Mouse (Mus musculus) layer of hippocampus, adult 2 months (tissue): Measurements from ENCODE around the gene Casq1. TPM values are rescaled to one million over a fixed set of nuclear protein-coding genes. Genes with fewer than 3 reads are reported as not detected.
A peak's percentile ranks its signal among the peaks of the same experiment; 100 is the strongest.

ENCODE experiments used
- DNase-seq, 2 experiments: peaks; one replicate each; pipeline ENCODE4 v3.0.0; 2022; ENCODE audit warnings: low spot score in 2 of 2
- H3K27ac ChIP-seq: fragments of 200-600 bp; 2 replicates; pipeline ENCODE4 v1.8.1; 2022
- H3K4me3 ChIP-seq: fragments of 200-600 bp; 2 replicates; pipeline ENCODE4 v1.8.1; 2022; ENCODE audit warnings: mild to moderate bottlenecking
- CTCF ChIP-seq: fragments of 200-600 bp; conservative IDR thresholded peaks from 2 replicates; pipeline ENCODE4 v1.8.1; 2022; ENCODE audit warnings: antibody characterized with exemption, mild to moderate bottlenecking, moderate library complexity
- total RNA-seq, 2 experiments: library from RNA; stranded (reverse); gene quantifications; 2 replicates each; pipeline ENCODE4 v1.2.3; 2021

Gene Casq1
- total RNA-seq, 2 experiments from 2014 or later: 0.37 to 0.51 TPM

DNA sequence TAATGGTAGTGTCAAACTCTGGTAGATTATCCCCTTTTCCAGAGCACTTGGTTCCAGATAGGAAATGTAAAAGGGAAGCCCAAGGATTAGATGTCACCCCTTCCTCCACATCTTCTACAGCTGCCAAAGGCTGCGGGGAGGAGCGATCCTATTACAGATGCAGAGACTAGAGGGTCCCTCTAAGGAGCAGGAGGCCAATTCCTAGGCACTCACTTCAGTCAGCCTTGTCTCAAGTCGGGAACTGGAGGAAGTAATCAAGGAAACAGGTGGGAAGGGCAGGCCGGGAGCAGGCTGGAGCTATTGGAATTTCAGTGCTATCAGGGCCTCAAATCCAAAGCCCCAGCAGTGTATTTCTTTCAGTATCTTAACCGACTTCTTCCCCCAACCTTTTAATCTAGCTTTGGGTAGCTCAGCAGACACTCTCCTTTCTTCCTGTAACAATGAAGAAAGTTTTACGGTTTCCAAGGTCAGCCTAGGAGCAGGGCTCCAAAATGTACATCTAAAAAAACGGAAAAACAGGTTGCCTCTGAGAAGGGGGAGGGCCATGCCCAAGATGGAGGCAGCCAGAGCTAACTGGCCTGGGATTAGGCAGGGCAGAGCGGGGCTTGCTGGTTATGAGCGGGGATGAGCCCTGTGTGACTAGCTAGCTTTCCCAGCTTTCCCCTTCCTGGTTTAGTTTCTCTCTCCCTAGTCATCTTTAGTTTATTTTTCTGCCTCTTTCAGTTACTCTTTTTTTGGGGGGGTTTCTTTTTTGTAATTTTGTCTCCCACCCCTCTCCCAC, 15.4 kb downstream of the Casq1 start:
- no peak for DNase-seq
- TF ChIP-seq CTCF: no peak
- H3K4me3 ChIP-seq: peak overlapping the region; percentile 98
- H3K27ac ChIP-seq: peak overlapping the region; percentile 95

DNA sequence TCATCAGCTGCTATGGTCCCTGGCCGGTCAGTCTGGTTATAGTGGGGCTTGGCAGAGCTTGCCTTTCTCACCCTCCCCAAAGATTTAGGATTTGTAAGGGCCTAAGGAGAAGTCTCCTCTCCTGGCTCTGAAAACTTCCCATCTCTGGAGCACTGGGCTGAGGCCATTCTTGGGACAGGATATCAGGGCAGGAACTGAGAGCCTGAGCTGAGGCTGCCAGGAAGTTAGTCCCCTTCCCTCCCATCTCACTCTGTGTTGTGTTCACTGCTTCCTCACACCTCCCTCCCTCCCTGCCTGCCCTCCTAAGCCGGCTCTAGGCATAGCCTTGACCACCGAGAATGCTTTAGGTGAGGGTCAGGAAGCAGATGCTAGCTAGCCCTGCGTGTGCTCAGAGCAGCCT, 16.1 kb downstream of the Casq1 start:
- DNase-seq: peak in 1 of 2 experiments; percentile 11
- TF ChIP-seq CTCF: no peak
- peak overlapping the region; percentile 95 for H3K27ac ChIP-seq
- peak overlapping the region; percentile 98 for H3K4me3 ChIP-seq

DNA sequence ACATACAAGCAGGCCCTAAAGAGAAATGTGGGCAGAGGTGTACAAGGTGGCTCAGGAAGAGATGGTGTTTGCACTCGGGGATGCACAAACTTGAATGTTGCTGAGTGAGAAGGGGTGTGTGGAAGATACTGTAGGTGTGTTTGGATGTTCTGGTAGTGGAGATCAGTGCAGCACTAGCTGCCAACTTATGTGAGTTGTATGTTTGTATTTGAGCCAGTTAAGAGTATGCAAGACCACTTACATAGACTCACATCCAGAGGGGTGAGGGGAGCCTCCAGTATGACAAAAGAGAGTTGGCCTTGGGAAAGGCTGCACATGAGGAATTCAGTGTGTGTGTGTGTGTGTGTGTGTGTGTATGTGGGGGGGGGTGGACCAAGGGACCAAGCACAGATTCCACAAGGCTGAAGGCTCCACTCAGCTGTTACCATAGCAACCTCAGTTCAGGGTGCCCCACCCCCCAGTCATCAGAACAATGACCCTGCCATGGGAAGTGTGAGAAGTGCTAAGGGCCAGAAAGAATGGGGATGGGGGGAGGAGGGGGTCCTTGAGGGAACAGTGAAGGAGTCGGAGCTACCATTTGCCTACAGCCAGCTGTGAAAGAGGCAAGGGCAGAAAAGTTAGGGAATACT, 16.7 kb downstream of the Casq1 start:
- TF ChIP-seq CTCF: no peak
- peak in 1 of 2 experiments; percentile 15 for DNase-seq

DNA sequence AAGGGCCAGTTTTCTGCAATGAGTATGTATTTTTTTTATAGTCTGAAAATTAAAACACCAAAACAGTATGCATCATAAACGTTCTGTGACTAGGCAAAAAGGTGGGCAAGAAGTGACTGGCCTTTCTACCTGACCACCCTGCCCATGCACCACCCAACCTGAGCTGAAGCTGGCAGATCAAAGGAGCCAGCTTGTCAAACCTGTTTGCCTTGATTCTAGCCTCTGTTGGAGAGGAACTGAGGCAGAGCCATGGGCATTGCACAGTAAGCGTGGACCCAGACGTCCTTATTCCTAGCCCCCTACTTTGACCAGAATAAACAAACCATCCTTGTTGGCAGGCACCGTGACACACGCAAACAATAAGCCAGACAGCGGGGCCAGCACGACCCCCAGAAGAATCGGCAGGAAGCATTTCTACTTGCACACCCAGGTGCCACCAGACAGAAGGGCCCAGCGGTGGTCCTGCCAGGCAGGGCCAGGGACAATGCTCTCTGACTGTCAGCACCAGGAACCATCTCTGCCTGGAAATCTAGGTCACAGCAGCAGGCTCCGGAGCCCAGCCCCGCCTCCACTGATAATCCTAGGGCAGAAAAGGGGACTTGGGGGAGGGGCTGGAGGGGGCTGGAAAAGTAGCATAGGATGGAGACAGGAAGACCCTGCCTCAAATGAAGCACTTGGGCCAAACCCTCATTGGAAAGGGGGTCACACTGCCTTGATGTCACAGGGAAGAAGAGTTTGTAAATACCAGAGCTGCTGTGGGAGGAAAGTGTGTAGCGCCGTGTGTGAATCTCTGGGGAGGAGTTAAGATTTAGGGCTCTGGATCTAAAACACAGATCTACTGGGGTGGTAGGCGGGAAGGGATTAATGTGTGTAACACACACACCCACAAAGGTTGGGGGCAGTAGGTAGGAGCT, 17.4 kb downstream of the Casq1 start:
- peak in 1 of 2 experiments; percentile 30 for DNase-seq
- Histone ChIP-seq H3K4me3 (peak overlapping the region; percentile 49), H3K27ac (peak overlapping the region; percentile 95)
- TF ChIP-seq CTCF: no peak

More for the DNA sequence above, 16.7 kb downstream of the Casq1 start:
- H3K27ac ChIP-seq: peak overlapping the region; percentile 95
- H3K4me3 ChIP-seq: peak overlapping the region; percentile 98

DNA sequence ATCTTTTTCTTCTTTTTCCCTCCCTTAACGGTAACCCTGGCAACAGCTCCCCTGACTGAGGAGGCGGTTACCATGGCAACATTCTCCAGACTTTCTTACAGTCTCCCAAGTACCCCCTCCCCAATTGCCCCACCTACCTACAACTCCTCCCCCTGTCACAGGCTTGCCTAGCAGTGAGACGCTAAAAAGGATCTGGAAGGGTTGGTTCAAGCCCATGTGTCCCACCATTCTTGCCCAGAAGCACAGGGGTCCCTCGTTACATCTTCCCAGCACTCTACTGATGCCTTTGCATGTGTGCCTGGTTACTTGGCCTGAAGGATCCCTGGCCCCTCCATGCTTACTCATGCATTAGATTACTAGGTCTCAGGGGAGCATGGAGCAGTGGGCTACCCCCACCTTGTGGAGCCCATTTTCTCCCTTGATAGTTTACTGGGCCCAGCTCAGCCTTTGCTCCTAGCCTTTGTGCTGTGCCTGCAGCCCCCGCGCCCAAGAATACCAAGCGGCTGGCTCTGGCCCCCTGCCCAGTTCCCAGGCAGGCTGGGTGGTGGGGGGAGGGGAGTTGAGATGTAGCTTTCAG, 18.7 kb downstream of the Casq1 start:
- Histone ChIP-seq H3K4me3 (peak overlapping the region; percentile 39), H3K27ac (peak overlapping the region; percentile 95)
- peak; percentile 81 to 83 for DNase-seq
- TF ChIP-seq CTCF: no peak

DNA sequence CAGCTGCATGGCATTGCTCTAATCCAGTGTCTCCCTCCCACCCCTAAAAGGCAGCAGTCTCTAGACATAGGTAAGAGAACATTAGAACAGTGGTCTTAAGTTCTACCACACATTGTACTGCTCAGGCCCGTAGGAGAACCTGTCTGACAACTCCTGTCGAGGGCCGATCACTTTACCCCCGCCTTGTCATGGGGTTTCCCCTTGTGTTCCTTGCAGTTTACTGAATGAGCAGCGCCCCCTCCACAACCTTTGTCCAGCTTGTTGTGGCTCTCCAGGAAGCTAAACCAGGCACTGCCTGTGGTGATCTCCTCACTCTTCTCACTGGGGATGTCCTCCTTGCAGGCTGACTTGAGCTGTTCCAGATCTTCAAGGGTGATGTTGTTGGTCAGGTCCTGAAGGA, 19.5 kb downstream of the Casq1 start:
- TF ChIP-seq CTCF: no peak
- Histone ChIP-seq H3K4me3 (no peak overlapping the region), H3K27ac (peak overlapping the region; percentile 95)
- DNase-seq: peak in 1 of 2 experiments; percentile 8

DNA sequence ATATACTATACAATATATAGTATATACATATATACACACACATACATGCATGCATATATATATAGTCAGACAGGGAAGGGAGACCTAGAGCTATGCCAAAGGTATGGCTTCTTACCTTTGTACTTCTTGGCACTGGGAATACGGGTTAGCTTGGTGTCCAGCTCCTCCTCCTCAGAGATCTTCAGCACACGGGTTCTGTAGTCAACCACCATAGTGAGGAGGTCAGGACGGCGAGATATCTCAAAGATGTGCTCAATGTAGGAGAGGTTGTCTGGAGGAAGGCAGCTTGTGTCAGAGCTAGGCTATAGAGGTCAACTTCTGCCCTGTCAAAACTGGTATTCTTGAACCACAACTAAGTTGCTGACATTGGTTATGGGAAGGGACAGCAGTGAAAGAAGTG, 20.7 kb downstream of the Casq1 start:
- DNase-seq: peak in 1 of 2 experiments; percentile 8
- peak overlapping the region; percentile 95; the same call in 1 of the 2 replicates for H3K27ac ChIP-seq
- TF ChIP-seq CTCF: no peak

DNA sequence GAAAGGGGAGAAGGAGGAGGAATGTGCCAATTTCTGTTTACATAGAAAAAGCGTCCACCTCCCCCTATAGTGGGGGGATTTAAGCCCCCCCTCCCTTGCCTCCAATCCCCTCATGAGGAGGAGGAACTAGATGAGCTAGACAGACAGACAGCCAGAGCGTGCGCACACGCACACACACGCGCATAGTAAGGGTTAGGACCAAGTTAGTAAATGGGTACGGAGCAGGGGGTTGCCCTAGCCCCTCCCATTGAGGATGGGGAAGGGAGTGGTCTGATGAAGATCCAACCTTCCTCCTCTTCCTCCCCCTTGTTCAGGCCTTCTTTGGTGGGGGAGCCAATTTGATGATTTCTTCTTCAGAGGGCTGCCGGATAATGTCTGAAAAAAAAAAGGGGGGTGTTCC, 21.4 kb downstream of the Casq1 start:
- H3K4me3 ChIP-seq: no peak overlapping the region
- no peak for TF ChIP-seq CTCF
- H3K27ac ChIP-seq: peak overlapping the region; percentile 68
- DNase-seq: peak in 1 of 2 experiments; percentile 7

More for the DNA sequence above, 20.7 kb downstream of the Casq1 start:
- H3K4me3 ChIP-seq: no peak overlapping the region

DNA sequence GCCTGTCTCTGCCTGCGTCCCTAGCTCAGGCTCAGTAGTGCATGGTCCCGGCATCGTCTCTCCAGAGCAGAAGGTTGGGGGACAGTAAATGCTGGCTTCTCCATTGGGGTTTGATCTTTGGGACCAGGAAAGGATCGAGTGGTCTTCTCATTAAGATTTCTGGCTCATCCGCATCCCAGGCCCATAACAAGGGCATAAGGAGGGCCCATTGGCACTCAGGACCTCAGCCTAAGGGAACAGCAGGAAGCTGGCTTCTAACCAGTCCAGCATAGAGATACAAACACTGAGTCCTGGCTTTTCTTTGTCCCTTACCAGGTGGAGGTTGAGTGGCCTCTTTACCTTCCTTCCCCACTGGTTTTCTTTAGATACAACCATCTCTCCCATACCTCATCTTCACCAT, 21.8 kb downstream of the Casq1 start:
- peak in 1 of 2 experiments; percentile 14 for DNase-seq
- TF ChIP-seq CTCF: no peak
- H3K27ac ChIP-seq: peak overlapping the region; percentile 68

DNA sequence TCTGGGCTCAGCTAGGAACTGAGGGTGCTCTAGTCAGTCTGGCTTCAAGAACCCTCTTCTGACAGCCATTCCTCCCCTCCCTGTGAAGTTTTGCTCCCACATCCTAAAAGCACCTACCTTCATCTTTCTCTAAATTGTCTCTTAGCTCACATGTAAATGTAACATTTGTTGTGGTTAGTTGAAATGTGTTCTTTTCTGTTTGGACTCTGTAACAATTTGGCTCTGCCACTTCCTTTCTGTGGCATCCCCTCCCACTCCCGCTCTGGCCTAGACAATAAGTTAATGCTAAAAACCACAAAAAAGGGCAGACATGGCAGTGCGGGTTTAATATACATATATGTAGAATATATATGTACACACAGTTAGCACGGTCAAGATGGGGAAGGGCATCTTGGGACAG, 22.5 kb downstream of the Casq1 start:
- Histone ChIP-seq H3K27ac (peak overlapping the region; percentile 68), H3K4me3 (no peak overlapping the region)
- TF ChIP-seq CTCF: no peak
- DNase-seq: no peak

More for the DNA sequence above, 21.8 kb downstream of the Casq1 start:
- H3K4me3 ChIP-seq: no peak overlapping the region

DNA sequence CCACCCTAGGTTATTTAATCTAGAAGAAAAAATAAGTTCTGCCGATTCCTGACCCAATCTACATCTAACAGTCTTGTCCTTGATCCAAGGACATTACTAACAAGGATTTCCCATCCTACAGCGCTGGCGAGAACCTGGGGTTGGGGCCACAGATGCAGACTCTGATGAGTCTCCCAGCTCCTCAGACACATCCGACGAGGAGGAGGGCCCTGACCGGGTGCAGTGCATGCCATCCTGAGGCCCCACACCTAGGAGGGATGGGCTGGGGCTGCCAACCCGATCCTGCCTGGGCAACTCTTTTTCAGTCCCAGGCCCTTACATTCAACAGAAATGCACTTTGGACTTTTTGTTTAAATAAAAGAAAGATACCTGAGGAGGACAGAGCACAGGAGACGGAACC, 25.2 kb downstream of the Casq1 start:
- DNase-seq: no peak
- no peak for TF ChIP-seq CTCF
- H3K27ac ChIP-seq: peak overlapping the region; percentile 48; the same call in 1 of the 2 replicates
- H3K4me3 ChIP-seq: no peak overlapping the region

DNA sequence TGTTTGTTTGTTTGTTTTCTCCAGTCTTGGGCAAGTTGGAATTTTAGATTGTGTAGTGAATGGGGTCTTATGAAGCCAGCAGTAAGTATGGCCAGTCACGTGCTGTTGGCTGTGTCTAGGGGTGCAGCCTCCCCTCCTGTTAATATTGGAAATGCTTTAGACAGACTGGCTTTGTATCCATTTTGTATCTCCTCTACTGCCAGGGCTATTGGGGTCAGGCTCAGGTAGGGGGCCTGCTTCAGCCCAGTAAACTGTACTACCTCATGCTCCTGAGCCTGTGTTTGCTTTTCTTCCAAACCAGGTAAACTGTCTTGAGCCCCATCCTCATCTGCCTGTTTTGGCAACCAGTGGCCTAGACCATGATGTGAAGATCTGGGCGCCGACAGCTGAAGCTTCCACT, 27.5 kb downstream of the Casq1 start:
- peak overlapping the region; percentile 48; the same call in 1 of the 2 replicates for H3K27ac ChIP-seq
- no peak for DNase-seq
- no peak overlapping the region for H3K4me3 ChIP-seq
- no peak for TF ChIP-seq CTCF

DNA sequence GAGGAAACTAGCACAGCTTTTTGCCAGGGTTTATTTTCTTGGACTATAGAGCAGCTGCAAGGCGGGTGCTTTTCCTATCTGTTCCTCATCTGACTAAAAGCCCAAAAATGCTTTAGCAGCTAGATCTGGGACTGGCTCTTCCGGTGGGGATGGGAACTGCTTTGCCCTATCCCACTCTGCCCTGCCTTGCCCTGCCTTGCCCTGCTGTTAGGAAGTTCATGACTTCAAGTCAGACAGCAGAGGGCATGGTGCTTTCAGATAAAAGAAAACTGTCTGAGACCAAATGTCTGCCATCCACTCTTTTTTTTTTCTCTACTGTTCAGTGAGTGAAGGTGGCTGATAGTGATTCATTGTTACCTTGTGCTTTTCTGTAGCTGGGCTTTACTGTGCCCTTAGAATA, 28.1 kb downstream of the Casq1 start:
- H3K27ac ChIP-seq: peak overlapping the region; percentile 48
- no peak for DNase-seq
- TF ChIP-seq CTCF: peak; percentile 56
- no peak overlapping the region for H3K4me3 ChIP-seq
